Mouse (Mus musculus) thymus, adult 2 months (tissue): Measurements from ENCODE around the gene Pdia6. TPM values are rescaled to one million over a fixed set of nuclear protein-coding genes. Genes with fewer than 3 reads are reported as not detected.
A peak's percentile ranks its signal among the peaks of the same experiment; 100 is the strongest.

ENCODE experiments used
- DNase-seq: peaks from one replicate; pipeline ENCODE4 v3.0.0; 2021
- H3K27ac ChIP-seq: fragments of 200-500 bp; 2 replicates; pipeline ENCODE4 v1.5.1; 2012; ENCODE audit warnings: low read length, control low read depth; ENCODE audit not compliant: control insufficient read depth, insufficient read depth
- H3K27me3 ChIP-seq: fragments of 200-500 bp; 2 replicates; pipeline ENCODE4 v1.6.1; 2012; ENCODE audit warnings: mild to moderate bottlenecking, low read length, moderate library complexity, mixed read lengths; ENCODE audit not compliant: control insufficient read depth, insufficient read depth
- H3K36me3 ChIP-seq: fragments of 200-500 bp; 2 replicates; pipeline ENCODE4 v1.6.1; 2012; ENCODE audit warnings: mild to moderate bottlenecking, low read length, moderate library complexity; ENCODE audit not compliant: control insufficient read depth, insufficient read depth
- H3K4me1 ChIP-seq: fragments of 200-500 bp; replicated peaks from 2 replicates; pipeline ENCODE4 v1.6.1; 2012; ENCODE audit warnings: low read length; ENCODE audit not compliant: control insufficient read depth, insufficient read depth
- H3K4me3 ChIP-seq: fragments of 200-500 bp; 2 replicates; pipeline ENCODE4 v1.5.1; 2012; ENCODE audit warnings: mild to moderate bottlenecking, low read length, control low read depth, moderate library complexity; ENCODE audit not compliant: control insufficient read depth, insufficient read depth
- CTCF ChIP-seq: fragments of 200-500 bp; IDR thresholded peaks from 2 replicates; pipeline ENCODE4 v1.5.1; 2012; ENCODE audit warnings: mild to moderate bottlenecking, control low read depth, low read length, moderate library complexity, borderline replicate concordance; ENCODE audit not compliant: control insufficient read depth, poor library complexity, insufficient read depth; ENCODE audit errors: extremely low read depth
- POLR2A ChIP-seq: fragments of 200-500 bp; IDR thresholded peaks from 2 replicates; pipeline ENCODE4 v1.6.1; 2012; ENCODE audit warnings: mild to moderate bottlenecking, low read length, control low read depth, moderate library complexity; ENCODE audit not compliant: control insufficient read depth, poor library complexity, insufficient read depth; ENCODE audit errors: extremely low read depth
- WGBS: fragments of 180-500 bp; shearing (Covaris S2); methylation state at CpG from one replicate; pipeline ENCODE4 v1.1.7; 2018; 5-methylcytosine and 5-hydroxymethylcytosine counted together
- polyA plus RNA-seq: library from polyadenylated mRNA; depleted of rRNA; stranded (reverse); fragments of >200 nt; gene quantifications from 2 replicates; pipeline ENCODE4 v1.2.3, GENCODE M21; 2012; rRNA removed

The Pdia6 gene
- polyA plus RNA-seq, result 46.6 and 49.2 TPM in 2 replicates

GRCm38 (mm10) chr12:17265971-17266672 is at the start of gene Pdia6:
Pdia6 (plus strand) TSS chr12:17266545.
- H3K36me3 ChIP-seq, result peaks cover 10% of the 10 kb centered on the region
- peaks cover 5% of the 10 kb centered on the region for H3K4me1 ChIP-seq
- WGBS, result 5% methylated on average over 48 of the region's 48 CpGs
- DNase-seq, result peak; percentile 90
- no peaks in the 10 kb centered on the region for H3K27me3 ChIP-seq
- peak within 1 kb of the TSS; percentile 94 for H3K4me3 ChIP-seq
- H3K27ac ChIP-seq, result no peak within 1 kb of the TSS
- peak; percentile 93 for TF ChIP-seq POLR2A
- peak; percentile 58; the same call in 1 of the 2 replicates for TF ChIP-seq CTCF

GRCm38 (mm10) chr12:17218390-17218789 is 48.0 kb upstream of the Pdia6 start:
- H3K4me3 ChIP-seq, result no peak overlapping the region
- no peak overlapping the region for H3K27ac ChIP-seq
- H3K4me1 ChIP-seq, result no peaks in the 10 kb centered on the region
- no peaks in the 10 kb centered on the region for H3K27me3 ChIP-seq
- H3K36me3 ChIP-seq, result no peaks in the 10 kb centered on the region
- 77% methylated on average over 8 of the region's 8 CpGs for WGBS
- DNase-seq, result no peak
- TF ChIP-seq POLR2A (no peak), CTCF (no peak)

GRCm38 (mm10) chr12:17219107-17219506 is 47.2 kb upstream of the Pdia6 start:
- WGBS, result 24% methylated on average over 4 of the region's 4 CpGs
- Histone ChIP-seq H3K4me3 (no peak overlapping the region), H3K27ac (no peak overlapping the region), H3K36me3 (no peaks in the 10 kb centered on the region), H3K4me1 (no peaks in the 10 kb centered on the region), H3K27me3 (no peaks in the 10 kb centered on the region)
- no peak for DNase-seq
- TF ChIP-seq POLR2A, result no peak
- TF ChIP-seq CTCF, result no peak

- no peak for DNase-seq
- no peak overlapping the region for H3K27ac ChIP-seq
- H3K27me3 ChIP-seq, result no peaks in the 10 kb centered on the region
- 86% methylated on average over 5 of the region's 5 CpGs for WGBS
- no peaks in the 10 kb centered on the region for H3K36me3 ChIP-seq
- H3K4me1 ChIP-seq, result no peaks in the 10 kb centered on the region
- TF ChIP-seq POLR2A, result no peak
- no peak overlapping the region for H3K4me3 ChIP-seq
These were observed 45.7 kb upstream of the Pdia6 start for GRCm38 (mm10) chr12:17220631-17221030.

- no peak overlapping the region for H3K4me3 ChIP-seq
- DNase-seq, result peak; percentile 13
- no peaks in the 10 kb centered on the region for H3K36me3 ChIP-seq
- no peak overlapping the region for H3K27ac ChIP-seq
- 57% methylated on average over 5 of the region's 5 CpGs for WGBS
- no peaks in the 10 kb centered on the region for H3K4me1 ChIP-seq
- TF ChIP-seq POLR2A, result no peak
- TF ChIP-seq CTCF, result no peak
- no peaks in the 10 kb centered on the region for H3K27me3 ChIP-seq
These were observed 44.4 kb upstream of the Pdia6 start for GRCm38 (mm10) chr12:17221891-17222428.

GRCm38 (mm10) chr12:17223050-17223449 is 43.3 kb upstream of the Pdia6 start:
- H3K4me1 ChIP-seq, result no peaks in the 10 kb centered on the region
- no peak overlapping the region for H3K4me3 ChIP-seq
- no peak overlapping the region for H3K27ac ChIP-seq
- H3K36me3 ChIP-seq, result no peaks in the 10 kb centered on the region
- no peaks in the 10 kb centered on the region for H3K27me3 ChIP-seq
- no peak for DNase-seq
- TF ChIP-seq CTCF, result no peak
- no peak for TF ChIP-seq POLR2A
- 61% methylated on average over 3 of the region's 3 CpGs for WGBS

- no peaks in the 10 kb centered on the region for H3K27me3 ChIP-seq
- WGBS, result 93% methylated on average over 5 of the region's 5 CpGs
- TF ChIP-seq CTCF (no peak), POLR2A (no peak)
- no peaks in the 10 kb centered on the region for H3K36me3 ChIP-seq
- H3K27ac ChIP-seq, result no peak overlapping the region
- DNase-seq, result no peak
- H3K4me3 ChIP-seq, result no peak overlapping the region
- no peaks in the 10 kb centered on the region for H3K4me1 ChIP-seq
These were observed 41.3 kb upstream of the Pdia6 start for GRCm38 (mm10) chr12:17225012-17225411.

- no peak for DNase-seq
- no peak overlapping the region for H3K27ac ChIP-seq
- no peaks in the 10 kb centered on the region for H3K27me3 ChIP-seq
- no peaks in the 10 kb centered on the region for H3K36me3 ChIP-seq
- WGBS, result 82% methylated on average over 4 of the region's 4 CpGs
- no peaks in the 10 kb centered on the region for H3K4me1 ChIP-seq
- H3K4me3 ChIP-seq, result no peak overlapping the region
- no peak for TF ChIP-seq POLR2A
- TF ChIP-seq CTCF, result no peak
These were observed 38.4 kb upstream of the Pdia6 start for GRCm38 (mm10) chr12:17227903-17228302.
